Mouse (Mus musculus): ENCODE measurements around the gene Olfr1447.

The Olfr1447 gene

DNA sequence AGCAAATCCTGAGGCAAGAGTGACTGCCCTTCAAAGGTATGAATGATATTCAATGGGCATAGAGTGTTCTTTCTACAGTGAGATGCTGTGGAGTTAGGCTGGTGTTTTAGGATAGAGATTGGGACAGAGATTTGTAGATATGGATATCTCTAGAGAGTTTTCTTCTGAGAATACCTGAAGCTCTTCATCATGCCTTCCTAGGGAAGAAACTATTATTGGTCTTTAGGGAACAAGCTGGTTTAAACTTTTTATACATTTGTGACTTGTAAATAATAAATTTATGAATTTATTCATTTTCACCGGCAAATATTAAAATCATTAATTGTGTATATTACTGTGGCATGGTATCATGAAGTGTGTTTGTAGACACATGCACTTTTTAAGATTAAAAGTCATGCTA, at the start of gene Olfr1447:
Gene Olfr1447, minus strand, starts transcription at position 101 of the 400 bp plus-strand sequence.
- DNase-seq (ENCODE audit: low read depth): no peak

- no peak for DNase-seq (ENCODE audit: low read depth)
Observed at GRCm38 (mm10) chr19:12949958-12950357, 46.4 kb upstream of the Olfr1447 start, which contains the start of gene Olfr1450. Gene Olfr1450 (plus strand): TSS chr19:12950258.

DNA sequence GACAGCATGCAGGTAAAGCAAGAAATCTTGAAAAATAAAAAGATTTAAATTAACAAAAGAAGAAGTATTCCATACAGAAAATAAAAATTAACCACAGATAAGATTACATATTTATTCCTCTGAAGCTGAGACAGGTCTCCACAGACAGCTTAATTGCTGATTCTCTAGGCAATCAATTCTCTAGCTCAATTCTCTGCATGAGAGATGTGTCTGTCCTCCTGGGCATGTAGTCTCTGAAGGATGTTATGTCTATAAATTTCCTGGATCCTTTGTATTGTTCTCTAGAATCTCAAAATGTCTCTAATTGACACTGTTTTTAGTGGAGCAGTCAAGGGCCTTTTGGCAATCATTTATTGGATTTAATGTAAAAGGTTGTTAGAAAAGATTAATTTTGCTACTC, 27.0 kb upstream of the Olfr1447 start, which contains the start of gene Olfr1449:
Gene Olfr1449, plus strand, starts transcription at position 301 of the 400 bp plus-strand sequence.
- DNase-seq (ENCODE audit: low read depth): no peak

DNA sequence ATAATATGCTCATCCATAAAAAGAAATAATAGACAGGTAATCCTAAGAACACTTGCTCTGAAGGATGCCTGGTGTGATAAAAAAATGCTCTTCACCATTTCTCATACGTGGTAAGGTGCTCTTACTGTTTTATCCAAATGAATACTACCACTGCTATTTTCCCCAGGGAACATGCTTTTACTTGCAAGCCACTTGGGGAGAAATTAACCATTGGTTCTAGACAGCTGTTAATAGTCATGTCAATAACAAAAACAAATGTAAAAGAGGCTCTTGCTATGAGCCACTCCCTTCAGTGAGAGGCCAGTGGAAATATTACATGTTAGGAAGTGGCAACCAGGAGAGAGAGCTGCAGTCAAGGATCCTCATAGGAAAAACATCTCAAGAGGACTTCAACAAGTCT, 20.8 kb upstream of the Olfr1447 start, which contains the start of gene Olfr1448:
Gene Olfr1448, minus strand, starts transcription at position 101 of the 400 bp plus-strand sequence.
- DNase-seq (ENCODE audit: low read depth): no peak

- DNase-seq (ENCODE audit: low read depth): no peak
Observed at GRCm38 (mm10) chr19:12893424-12893823, 10.1 kb downstream of the Olfr1447 start, which contains the start of gene Olfr1446. Gene Olfr1446 (minus strand): TSS chr19:12893524.

GRCm38 (mm10) chr19:12883555-12883954, 20.0 kb downstream of the Olfr1447 start, which contains the start of gene Olfr1445:
Gene Olfr1445 (plus strand): TSS chr19:12883855.
- no peak for DNase-seq (ENCODE audit: low read depth)

- no peak for DNase-seq (ENCODE audit: low read depth)
Observed at GRCm38 (mm10) chr19:12856983-12857382, 46.6 kb downstream of the Olfr1447 start, which contains the start of gene Olfr1444. Gene Olfr1444 (plus strand): TSS chr19:12857283.
